Mouse (Mus musculus) duodenum, adult 2 months (tissue): ENCODE data around the gene Zfp626. TPM values are rescaled to one million over a fixed set of nuclear protein-coding genes. Genes with fewer than 3 reads are reported as not detected.

Source experiments
- polyA plus RNA-seq: library from polyadenylated mRNA; depleted of rRNA; stranded (reverse); fragments of >200 nt; gene quantifications from 2 replicates; pipeline ENCODE4 v1.2.3, GENCODE M21; 2012; ENCODE audit warnings: low replicate concordance; rRNA removed

Gene Zfp626
- polyA plus RNA-seq = 0.07 and 0.08 TPM in 2 replicates

DNA sequence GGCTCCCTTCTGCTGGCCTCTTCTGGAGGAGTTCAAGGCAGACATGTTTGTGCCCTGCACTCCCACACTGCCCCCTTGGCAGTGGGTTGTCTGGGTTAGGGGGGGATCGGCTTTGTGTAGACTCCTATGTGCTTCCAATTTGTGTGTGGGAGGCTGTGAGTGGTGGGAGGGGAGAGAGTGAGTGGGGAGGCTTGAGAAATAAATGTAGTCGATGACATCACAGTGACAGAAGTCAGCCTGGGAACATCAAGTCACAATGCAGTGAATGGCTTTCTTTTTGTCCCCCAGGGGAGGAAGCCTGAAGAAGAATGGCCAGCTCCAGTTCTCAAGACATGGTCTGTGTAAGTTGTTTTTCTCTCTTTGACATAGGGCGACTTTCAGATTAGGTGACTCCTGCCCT, at the start of gene Zfp626:
TSS of gene Zfp626 (plus strand) at position 301 of the 400 bp plus-strand sequence.

DNA sequence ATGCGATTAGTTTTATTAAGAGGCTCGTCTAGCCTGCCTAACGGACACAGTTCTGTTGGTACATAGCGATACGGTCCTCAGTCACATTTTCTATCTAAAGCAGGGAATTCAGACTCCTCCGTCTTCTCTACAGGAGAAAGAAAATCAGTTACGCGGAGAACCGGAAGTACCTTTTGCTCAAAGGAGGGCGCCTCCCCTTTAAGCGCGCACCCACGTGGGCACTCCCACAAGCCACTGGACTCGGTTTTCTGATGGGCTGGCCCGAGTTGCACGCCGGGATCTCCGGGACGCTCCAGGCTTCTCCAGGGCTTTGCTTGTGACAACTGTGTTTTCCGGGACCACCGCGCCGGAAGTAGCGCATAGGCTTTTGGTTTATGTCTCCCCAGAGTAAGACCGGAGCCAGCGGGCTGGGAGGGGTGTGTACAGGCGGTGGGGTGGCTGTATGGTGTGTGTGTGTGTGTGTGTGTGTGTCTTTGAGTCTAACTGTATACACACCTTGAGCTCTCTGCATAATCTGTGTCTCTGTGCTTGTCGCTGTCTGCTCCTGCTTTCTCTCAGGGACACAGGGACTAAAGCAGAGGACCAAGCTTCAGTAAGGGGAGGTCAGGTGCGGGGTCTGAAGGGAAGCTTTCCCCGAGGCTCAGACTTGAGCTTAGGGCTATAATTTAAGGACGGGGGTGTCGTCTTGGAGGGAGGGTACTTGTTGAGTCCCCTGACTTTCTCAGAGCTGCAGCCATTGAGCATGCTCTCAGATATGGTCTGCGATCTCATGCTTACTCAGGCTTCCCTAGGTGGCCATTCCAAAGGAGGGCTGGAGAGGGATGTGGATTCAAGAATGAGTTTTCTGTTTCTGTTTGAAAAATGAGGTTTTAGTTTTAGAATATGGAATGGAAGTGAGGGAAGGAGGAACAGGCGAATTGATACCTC, 31.6 kb downstream of the Zfp626 start, which contains the start of gene Zfp59:
TSS of gene Zfp59 (plus strand) at position 285 of the 927 bp plus-strand sequence.

DNA sequence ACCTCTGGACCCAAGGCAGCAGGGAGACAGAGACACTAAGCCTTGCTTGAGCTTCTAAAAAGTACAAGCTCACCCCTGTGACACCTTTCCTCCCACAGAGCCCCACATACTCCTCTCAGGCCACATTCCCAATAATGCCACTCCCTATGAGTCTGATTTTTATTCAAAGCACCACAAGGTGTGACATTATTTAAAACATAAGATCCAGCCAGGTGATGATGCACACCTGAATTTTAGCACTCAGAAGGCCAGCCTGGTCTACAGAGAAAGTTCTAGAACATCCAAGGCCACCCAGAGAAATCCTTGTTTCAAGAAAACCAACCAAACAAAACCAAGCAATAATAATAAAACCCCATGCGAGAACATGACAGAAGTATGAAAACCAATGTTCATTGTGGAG, 50.2 kb downstream of the Zfp626 start, which contains the start of gene Zfp607a:
TSS of gene Zfp607a (plus strand) at position 301 of the 400 bp plus-strand sequence.

Other genes with a start within 250 kb of the Zfp626 start
- 27.6 and 31.4 TPM in 2 replicates for gene Akt2, start 215.6 kb upstream of the Zfp626 start, polyA plus RNA-seq
- 0.51 and 0.71 TPM in 2 replicates for gene Ttc9b, start 153.3 kb upstream of the Zfp626 start, polyA plus RNA-seq
- 20.3 and 23.1 TPM in 2 replicates for gene Map3k10, start 132.6 kb upstream of the Zfp626 start, polyA plus RNA-seq
- not detected in 2 replicates for gene Zfp607b, start 117.9 kb upstream of the Zfp626 start, polyA plus RNA-seq
- gene Zfp60, start 75.8 kb upstream of the Zfp626 start, polyA plus RNA-seq = 0.34 and 0.52 TPM in 2 replicates
- gene Zfp59, start 31.4 kb downstream of the Zfp626 start, polyA plus RNA-seq = 0.09 TPM in 1 of 2 replicates, not detected in the other
- 0.08 and 0.18 TPM in 2 replicates for gene Zfp607a, start 50.3 kb downstream of the Zfp626 start, polyA plus RNA-seq
- 0.06 and 0.16 TPM in 2 replicates for gene Zfp974, start 122.3 kb downstream of the Zfp626 start, polyA plus RNA-seq
- gene Zfp780b, start 172.0 kb downstream of the Zfp626 start, polyA plus RNA-seq = 0.11 and 0.21 TPM in 2 replicates
- gene Zfp850, start 206.9 kb downstream of the Zfp626 start, polyA plus RNA-seq = 0.07 and 0.09 TPM in 2 replicates
- 57.1 and 64.0 TPM in 2 replicates for gene Psmc4, start 242.9 kb downstream of the Zfp626 start, polyA plus RNA-seq